Mouse (Mus musculus) hindbrain, embryonic 15.5 days (tissue): ENCODE results near the gene Zbtb46. TPM values are rescaled to one million over a fixed set of nuclear protein-coding genes. Genes with fewer than 3 reads are reported as not detected.

Experiments used
- ATAC-seq: fragments of 200-750 bp; cut with Nextera tagmentation; 2 replicates; pipeline ENCODE4 v1.8.0; 2017; ENCODE audit warnings: low read depth, moderate number of reproducible peaks, moderate TSS enrichment; ENCODE audit not compliant: low FRiP score
- H3K27ac ChIP-seq: fragments of 300-500 bp; sonication (generic); replicated peaks from 2 replicates; pipeline ENCODE4 v1.5.1; 2015; ENCODE audit warnings: mild to moderate bottlenecking, inconsistent platforms
- H3K27me3 ChIP-seq: fragments of 300-500 bp; sonication (generic); 2 replicates; pipeline ENCODE4 v1.6.1; 2015; ENCODE audit warnings: control low read depth, inconsistent platforms
- H3K36me3 ChIP-seq: fragments of 300-500 bp; sonication (generic); 2 replicates; pipeline ENCODE4 v1.6.1; 2015; ENCODE audit warnings: control low read depth, inconsistent platforms
- H3K4me1 ChIP-seq: fragments of 300-500 bp; sonication (generic); replicated peaks from 2 replicates; pipeline ENCODE4 v1.6.1; 2015; ENCODE audit warnings: control low read depth, inconsistent platforms
- H3K4me2 ChIP-seq: fragments of 300-500 bp; sonication (generic); 2 replicates; pipeline ENCODE4 v1.6.1; 2015; ENCODE audit warnings: moderate library complexity, mild to moderate bottlenecking, inconsistent platforms
- H3K4me3 ChIP-seq: fragments of 300-500 bp; sonication (generic); 2 replicates; pipeline ENCODE4 v1.5.1; 2015; ENCODE audit warnings: mild to moderate bottlenecking, inconsistent platforms
- H3K9ac ChIP-seq: fragments of 300-500 bp; sonication (generic); 2 replicates; pipeline ENCODE4 v1.6.1; 2015; ENCODE audit warnings: inconsistent platforms
- H3K9me3 ChIP-seq: fragments of 300-500 bp; sonication (generic); 2 replicates; pipeline ENCODE4 v1.6.1; 2016; ENCODE audit warnings: control low read depth, inconsistent platforms
- WGBS: fragments of 180-500 bp; shearing (Covaris S2); methylation state at CpG from one replicate; pipeline ENCODE4 v1.1.7; 2015; 5-methylcytosine and 5-hydroxymethylcytosine counted together
- polyA plus RNA-seq: library from polyadenylated mRNA; unstranded; fragments of >200 nt; fragmentation: Nextera tagmentation; extraction: Ambion mirVana; gene quantifications from 2 replicates; pipeline ENCODE4 v1.2.1, GENCODE M21; 2015

Gene Zbtb46
- polyA plus RNA-seq, 1 experiment from 2014 or later = 21.4 TPM

DNA sequence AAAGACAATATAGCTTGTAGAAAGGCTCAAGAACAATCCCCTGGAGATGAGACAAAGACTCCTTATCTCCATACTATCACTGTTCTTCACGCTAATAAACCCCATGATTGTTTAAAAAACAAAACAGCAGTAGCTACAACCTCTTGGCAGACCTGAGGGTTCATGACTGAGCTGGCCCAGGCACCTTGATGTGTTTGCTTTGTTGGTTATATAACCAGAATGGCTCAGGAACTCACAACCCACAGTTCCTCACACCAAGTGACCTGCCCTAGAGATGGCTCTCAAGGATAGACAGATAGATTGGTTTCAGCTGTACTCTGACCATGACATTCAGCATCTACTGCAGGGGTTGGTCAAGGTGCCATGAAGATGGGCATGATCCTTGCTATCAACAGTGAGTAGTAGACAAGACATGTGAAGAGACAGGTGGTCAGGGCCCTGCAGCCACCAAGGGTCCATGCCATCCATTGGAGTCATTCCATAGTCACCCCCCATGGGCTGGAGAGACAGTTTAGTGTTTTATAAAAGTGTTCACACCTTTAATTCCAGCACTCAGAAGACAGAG lies 2.4 kb upstream of the Zbtb46 start:
- H3K27me3 ChIP-seq = no peaks in the 10 kb centered on the region; the same call in 1 of the 2 replicates
- WGBS = 79% methylated on average over 1 of the region's 1 CpGs

DNA sequence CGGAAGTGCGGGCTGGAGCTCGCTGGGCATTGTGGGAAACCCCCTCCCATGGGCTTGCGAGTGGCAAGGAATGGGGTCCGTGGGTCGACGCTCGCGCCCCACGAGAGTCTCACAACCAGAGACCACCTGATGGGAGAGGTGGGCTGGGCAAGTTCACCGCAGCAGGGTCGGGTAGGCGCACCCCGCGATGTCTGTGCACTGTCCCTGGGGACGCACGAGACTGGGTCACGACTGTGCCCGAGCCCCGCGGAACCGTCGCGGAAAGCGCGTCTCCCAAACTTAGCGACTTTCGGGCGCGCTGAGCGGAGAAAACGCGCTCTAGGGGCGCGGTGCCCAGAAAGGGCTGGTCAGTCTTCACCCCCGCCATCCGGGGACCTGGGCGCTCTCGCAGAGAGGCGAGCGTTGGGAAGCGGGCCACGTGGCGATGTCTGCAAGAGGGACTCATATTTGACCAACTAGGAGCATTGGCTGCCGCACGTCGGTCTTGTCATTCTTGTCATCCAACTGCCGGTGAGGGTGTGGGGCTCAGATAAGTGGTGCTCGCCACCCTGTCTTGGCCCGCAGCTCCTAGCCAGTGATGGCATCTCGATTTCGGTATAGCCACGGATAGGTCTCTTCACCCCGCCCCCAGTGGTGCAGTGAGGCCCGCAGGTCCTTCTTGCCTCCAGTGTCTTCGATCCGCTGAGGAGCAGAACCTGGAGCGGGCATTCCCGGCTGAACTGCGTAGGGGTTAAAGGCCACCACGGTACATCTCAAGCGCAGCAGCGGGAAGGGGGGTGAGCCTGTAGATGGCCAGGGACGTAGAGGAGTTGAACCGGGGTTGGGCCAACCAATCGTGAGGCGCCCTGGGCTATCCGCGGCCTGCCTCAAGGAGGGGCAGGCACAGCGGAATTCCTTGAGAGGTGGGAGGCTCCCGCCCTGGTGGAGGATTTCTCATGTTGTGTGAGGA lies 721 bp upstream of the Zbtb46 start:
- Histone ChIP-seq H3K9me3 (no peaks in the 10 kb centered on the region), H3K27me3 (no peaks in the 10 kb centered on the region; the same call in 1 of the 2 replicates), H3K4me2 (peak overlapping the region; percentile 98), H3K4me1 (peaks cover 41% of the 10 kb centered on the region), H3K36me3 (no peaks in the 10 kb centered on the region), H3K27ac (peak overlapping the region; percentile 61), H3K4me3 (peak overlapping the region; percentile 81), H3K9ac (peak overlapping the region; percentile 50)
- WGBS = under 1% methylated on average over 62 of the region's 71 CpGs
- peak; percentile 20 for ATAC-seq

More for the DNA sequence above, 2.4 kb upstream of the Zbtb46 start:
- no peaks in the 10 kb centered on the region for H3K36me3 ChIP-seq
- H3K4me3 ChIP-seq = no peak overlapping the region
- H3K27ac ChIP-seq = no peak overlapping the region
- no peak overlapping the region for H3K4me2 ChIP-seq
- H3K9ac ChIP-seq = no peak overlapping the region
- H3K4me1 ChIP-seq = peaks cover 41% of the 10 kb centered on the region
- no peaks in the 10 kb centered on the region for H3K9me3 ChIP-seq
- no peak for ATAC-seq

DNA sequence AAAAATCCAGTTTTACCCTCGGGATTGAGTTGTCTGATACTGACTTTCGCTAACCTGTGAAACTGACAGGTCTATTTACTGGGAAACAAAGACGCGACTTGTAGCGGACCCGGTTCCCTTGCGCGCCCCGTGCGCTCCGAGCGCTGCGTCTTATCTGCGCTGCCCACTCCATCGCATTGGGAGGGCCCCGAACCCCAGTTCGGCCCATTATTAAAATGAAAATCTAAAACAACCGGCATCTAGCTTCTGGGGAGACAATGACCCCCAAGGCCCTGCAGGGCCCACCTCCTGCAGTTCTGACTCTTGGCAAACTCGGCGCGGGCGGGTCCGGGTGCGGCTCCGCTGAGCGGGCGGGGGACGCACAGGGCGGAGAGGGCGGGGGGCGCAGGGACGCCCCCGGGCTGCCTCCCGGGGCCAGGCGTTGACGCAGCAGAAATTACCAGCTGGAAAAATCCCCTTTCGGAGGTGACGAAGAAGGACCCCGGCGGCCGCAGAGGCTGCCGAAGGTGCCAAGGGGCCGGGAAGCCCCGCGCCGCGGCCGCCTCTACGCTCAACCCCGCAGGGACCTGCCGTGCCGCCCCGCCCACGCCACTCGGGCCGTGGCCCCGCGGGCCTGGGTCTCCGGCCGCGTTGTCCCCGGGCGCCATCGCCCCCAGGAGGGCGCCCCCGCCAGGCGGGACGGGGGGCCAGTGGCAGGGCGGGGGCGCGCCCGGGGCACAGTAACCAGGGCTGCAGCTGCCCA lies 644 bp downstream of the Zbtb46 start:
- Histone ChIP-seq H3K9me3 (no peaks in the 10 kb centered on the region), H3K4me1 (peaks cover 40% of the 10 kb centered on the region), H3K36me3 (no peaks in the 10 kb centered on the region), H3K27me3 (no peaks in the 10 kb centered on the region; the same call in 1 of the 2 replicates), H3K4me3 (peak overlapping the region; percentile 81), H3K27ac (peak overlapping the region; percentile 72), H3K4me2 (peak overlapping the region; percentile 98), H3K9ac (peak overlapping the region; percentile 84)
- 0 out of 2 replicates have a peak, but pooled peaks have one; percentile 1 for ATAC-seq
- under 1% methylated on average over 55 of the region's 72 CpGs for WGBS

DNA sequence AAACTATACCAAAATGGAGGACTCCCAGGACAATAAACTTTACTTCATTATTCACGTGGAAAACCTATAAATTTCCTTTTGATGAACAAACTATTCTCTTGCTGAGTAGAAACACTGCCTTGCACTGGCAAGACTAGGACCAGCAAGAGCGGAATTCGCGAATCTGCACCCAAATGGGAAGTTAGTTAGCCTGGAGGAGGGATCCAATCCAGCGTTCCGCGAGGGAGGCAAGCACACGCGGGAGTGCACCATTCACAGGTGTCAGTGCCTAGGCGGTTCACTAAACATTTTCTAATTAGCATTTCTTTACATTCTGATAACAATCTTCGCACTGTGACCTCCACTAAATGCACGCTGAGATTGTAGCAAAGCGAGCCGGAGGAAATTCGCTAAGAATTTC lies 1.4 kb downstream of the Zbtb46 start:
- 2% methylated on average over 15 of the region's 15 CpGs for WGBS
- H3K27me3 ChIP-seq = no peaks in the 10 kb centered on the region; the same call in 1 of the 2 replicates
- no peaks in the 10 kb centered on the region for H3K36me3 ChIP-seq
- H3K9me3 ChIP-seq = no peaks in the 10 kb centered on the region
- peak overlapping the region; percentile 98 for H3K4me2 ChIP-seq
- peak overlapping the region; percentile 84 for H3K9ac ChIP-seq
- H3K27ac ChIP-seq = no peak overlapping the region
- no peak for ATAC-seq
- H3K4me1 ChIP-seq = peaks cover 33% of the 10 kb centered on the region
- peak overlapping the region; percentile 81 for H3K4me3 ChIP-seq

DNA sequence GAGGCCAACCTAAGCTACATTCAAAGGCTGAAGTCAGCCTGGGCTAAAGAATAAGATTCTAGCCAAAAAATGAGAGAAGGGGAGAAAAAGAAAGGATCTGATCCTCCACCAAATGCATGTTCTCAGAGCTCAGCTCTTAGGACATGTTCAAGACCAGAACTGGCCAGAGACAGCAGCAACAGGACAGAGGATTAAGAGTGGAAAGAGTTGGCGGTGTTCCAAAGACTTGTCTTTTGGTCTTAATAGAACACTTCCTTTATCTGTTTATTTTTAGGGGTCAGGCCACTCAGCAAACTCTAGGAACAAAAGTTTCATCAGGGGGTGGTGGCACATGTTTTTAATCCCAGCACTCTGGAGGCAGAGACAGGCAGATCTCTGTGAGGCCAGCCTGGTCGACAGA lies 3.3 kb downstream of the Zbtb46 start:
- no peak for ATAC-seq
- Histone ChIP-seq H3K9me3 (no peaks in the 10 kb centered on the region), H3K4me3 (no peak overlapping the region), H3K27ac (no peak overlapping the region), H3K36me3 (no peaks in the 10 kb centered on the region), H3K27me3 (no peaks in the 10 kb centered on the region; the same call in 1 of the 2 replicates), H3K4me1 (peaks cover 30% of the 10 kb centered on the region), H3K4me2 (no peak overlapping the region), H3K9ac (no peak overlapping the region)
- 83% methylated on average over 2 of the region's 2 CpGs for WGBS

DNA sequence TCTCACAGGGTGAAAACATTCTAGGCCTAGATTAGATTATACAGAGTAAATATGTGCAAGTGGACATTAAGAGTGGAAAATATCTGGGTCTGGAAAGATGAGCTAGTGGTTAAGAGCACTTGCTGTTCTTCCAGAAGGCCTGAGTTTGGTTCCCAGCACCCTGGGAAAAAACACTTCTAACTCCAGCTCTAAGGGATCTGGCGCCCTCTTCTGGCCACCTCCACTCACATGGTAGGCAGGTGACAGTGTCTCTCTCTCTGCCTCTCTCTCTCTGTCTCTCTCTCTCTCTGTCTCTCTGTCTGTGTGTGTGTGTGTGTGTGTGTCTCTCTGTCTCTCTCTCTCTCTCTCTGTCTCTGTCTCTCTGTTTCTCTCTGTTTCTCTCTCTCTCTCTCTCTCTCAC lies 6.0 kb downstream of the Zbtb46 start:
- no peak for ATAC-seq
- H3K9me3 ChIP-seq = no peaks in the 10 kb centered on the region
- no peak overlapping the region for H3K27ac ChIP-seq
- H3K27me3 ChIP-seq = no peaks in the 10 kb centered on the region; the same call in 1 of the 2 replicates
- no peak overlapping the region for H3K9ac ChIP-seq
- peaks cover 16% of the 10 kb centered on the region for H3K4me1 ChIP-seq
- H3K36me3 ChIP-seq = no peaks in the 10 kb centered on the region
- WGBS = 44% methylated on average over 1 of the region's 1 CpGs
- H3K4me3 ChIP-seq = no peak overlapping the region
- H3K4me2 ChIP-seq = no peak overlapping the region

DNA sequence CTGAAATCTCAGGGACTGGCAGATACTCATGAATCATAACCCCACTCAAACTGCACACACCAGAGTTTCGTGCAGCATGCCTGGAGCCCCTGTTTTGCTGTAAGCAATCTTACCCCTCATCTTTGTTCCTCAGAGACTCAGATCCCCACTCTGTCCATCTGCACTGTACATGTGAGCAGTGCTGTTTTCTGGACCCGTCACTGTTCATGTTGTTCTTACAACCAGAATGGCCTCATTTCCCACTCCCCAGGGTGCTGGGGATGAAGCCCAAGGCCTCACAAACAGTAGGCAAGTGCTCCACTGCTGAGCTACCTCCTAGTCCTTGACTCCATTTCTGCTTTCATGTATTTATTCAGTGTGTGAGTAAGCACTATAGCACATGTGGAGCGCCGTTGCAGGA lies 7.0 kb downstream of the Zbtb46 start:
- H3K27me3 ChIP-seq = no peaks in the 10 kb centered on the region; the same call in 1 of the 2 replicates
- H3K4me1 ChIP-seq = peaks cover 6% of the 10 kb centered on the region; the same call in 1 of the 2 replicates
- no peak overlapping the region for H3K27ac ChIP-seq
- ATAC-seq = no peak
- H3K9me3 ChIP-seq = no peaks in the 10 kb centered on the region
- no peak overlapping the region for H3K9ac ChIP-seq
- H3K36me3 ChIP-seq = no peaks in the 10 kb centered on the region
- 69% methylated on average over 4 of the region's 4 CpGs for WGBS
- H3K4me3 ChIP-seq = no peak overlapping the region
- H3K4me2 ChIP-seq = no peak overlapping the region

DNA sequence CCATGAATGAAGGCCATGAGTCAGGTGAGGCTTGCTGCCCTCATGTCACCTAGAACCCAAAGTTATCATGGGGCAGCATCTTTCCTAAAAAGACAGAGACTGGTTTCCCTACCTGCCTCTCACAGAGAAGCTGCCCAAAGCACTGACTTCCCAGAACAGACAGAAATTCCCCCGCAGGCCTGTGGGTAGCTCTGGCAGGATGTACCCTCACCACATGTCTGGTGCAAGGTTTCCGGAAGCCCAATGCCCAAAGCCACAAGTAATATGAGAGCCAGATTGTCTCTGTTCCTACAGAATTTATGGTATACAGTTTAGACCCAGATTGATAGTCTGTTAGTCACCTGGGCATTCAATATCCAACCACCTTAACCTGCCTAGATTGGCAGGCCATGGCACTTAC lies 16.2 kb downstream of the Zbtb46 start:
- H3K27ac ChIP-seq = no peak overlapping the region
- no peaks in the 10 kb centered on the region for H3K36me3 ChIP-seq
- no peaks in the 10 kb centered on the region for H3K4me1 ChIP-seq
- no peak for ATAC-seq
- WGBS = 96% methylated on average over 2 of the region's 2 CpGs
- no peak overlapping the region for H3K4me3 ChIP-seq
- no peak overlapping the region for H3K4me2 ChIP-seq
- H3K27me3 ChIP-seq = no peaks in the 10 kb centered on the region
- H3K9me3 ChIP-seq = no peaks in the 10 kb centered on the region
- no peak overlapping the region for H3K9ac ChIP-seq

DNA sequence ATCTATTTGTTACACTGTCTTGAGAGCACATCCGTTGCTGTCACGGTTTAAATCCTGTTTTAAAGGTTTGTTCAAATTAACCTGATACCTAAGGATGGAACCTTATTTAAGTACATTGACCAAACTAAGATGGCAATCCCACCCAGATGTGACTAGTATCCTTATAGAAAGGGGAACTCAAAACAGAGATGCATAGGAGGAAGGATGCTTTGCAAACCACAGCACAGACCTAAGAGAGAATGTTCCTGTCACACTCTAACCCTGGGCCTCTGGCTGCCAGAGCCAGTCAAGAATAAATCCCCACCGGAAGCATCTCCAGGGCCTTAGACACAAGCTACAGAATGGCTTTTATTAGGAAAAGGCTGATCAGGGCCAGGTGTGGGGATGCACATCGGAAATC lies 21.1 kb downstream of the Zbtb46 start:
- WGBS = 91% methylated on average over 4 of the region's 4 CpGs
- Histone ChIP-seq H3K27ac (no peak overlapping the region), H3K4me3 (no peak overlapping the region), H3K9me3 (no peaks in the 10 kb centered on the region), H3K9ac (no peak overlapping the region), H3K36me3 (no peaks in the 10 kb centered on the region), H3K4me1 (no peaks in the 10 kb centered on the region), H3K4me2 (no peak overlapping the region), H3K27me3 (no peaks in the 10 kb centered on the region)
- ATAC-seq = no peak

DNA sequence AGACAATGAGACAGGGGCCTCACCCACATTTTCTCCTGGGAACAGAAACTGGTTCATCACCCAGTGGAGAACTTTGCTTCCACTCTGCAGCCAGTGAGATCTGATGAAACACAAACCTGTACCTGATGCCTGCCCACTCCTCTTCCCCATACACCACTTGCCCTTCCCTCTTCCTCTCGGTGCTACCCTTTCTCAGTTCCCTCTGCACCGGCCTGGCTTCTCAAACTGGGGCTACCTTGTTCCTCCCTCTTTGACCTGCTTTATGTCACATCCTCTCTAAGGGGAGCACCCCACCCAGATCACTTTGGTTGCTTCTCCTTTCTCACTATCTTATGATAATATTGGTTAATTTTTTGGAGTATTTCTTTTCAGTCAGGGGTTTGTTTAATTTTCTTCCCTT lies 23.0 kb downstream of the Zbtb46 start:
- no peak overlapping the region for H3K4me2 ChIP-seq

DNA sequence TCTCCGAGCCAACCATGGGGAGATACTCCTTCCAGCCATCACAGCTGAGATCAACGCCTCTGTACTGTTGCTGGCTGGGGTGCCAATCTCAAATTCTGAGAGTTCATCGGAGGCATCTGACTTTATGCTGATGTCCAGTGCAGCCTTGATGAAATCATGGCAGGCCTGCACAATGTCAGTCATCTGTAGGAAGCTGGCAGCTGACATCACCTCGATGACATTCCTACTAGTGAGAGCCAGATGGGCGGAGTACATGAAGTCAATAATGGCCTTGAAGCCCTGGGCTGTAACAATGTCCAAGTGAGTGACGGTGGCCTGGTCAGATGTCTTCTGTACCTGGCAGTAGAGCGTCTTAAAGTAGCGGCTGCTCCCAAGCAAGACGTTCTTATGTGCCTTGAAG lies 35.4 kb downstream of the Zbtb46 start:
- Histone ChIP-seq H3K4me1 (no peaks in the 10 kb centered on the region), H3K27ac (no peak overlapping the region), H3K9me3 (no peaks in the 10 kb centered on the region), H3K4me3 (no peak overlapping the region), H3K4me2 (no peak overlapping the region), H3K9ac (no peak overlapping the region), H3K27me3 (no peaks in the 10 kb centered on the region), H3K36me3 (peaks cover 9% of the 10 kb centered on the region)
- no peak for ATAC-seq
- 95% methylated on average over 9 of the region's 9 CpGs for WGBS

More for the DNA sequence above, 23.0 kb downstream of the Zbtb46 start:
- no peaks in the 10 kb centered on the region for H3K9me3 ChIP-seq
- no peaks in the 10 kb centered on the region for H3K27me3 ChIP-seq
- no peak overlapping the region for H3K4me3 ChIP-seq
- no peak overlapping the region for H3K9ac ChIP-seq
- no peaks in the 10 kb centered on the region for H3K36me3 ChIP-seq
- H3K27ac ChIP-seq = no peak overlapping the region
- no peak for ATAC-seq
- H3K4me1 ChIP-seq = no peaks in the 10 kb centered on the region
- WGBS = 84% methylated on average over 2 of the region's 2 CpGs
